Mouse (Mus musculus) splenic B cell, adult 2 months (primary cell): ENCODE measurements around the gene Fn3krp.
A peak's percentile ranks its signal among the peaks of the same experiment; 100 is the strongest.

ENCODE experiments used
- DNase-seq: peaks from one replicate; pipeline ENCODE4 v3.0.0-alpha.2; 2011; ENCODE audit warnings: low read depth, low spot score
- H3K27me3 ChIP-seq: 2 replicates; pipeline ENCODE4 v1.6.1; 2012; ENCODE audit warnings: mild to moderate bottlenecking, low read length, moderate library complexity, mixed read lengths; ENCODE audit not compliant: control insufficient read depth, poor library complexity, insufficient read depth, severe bottlenecking
- H3K36me3 ChIP-seq: 2 replicates; pipeline ENCODE4 v1.6.1; 2012; ENCODE audit warnings: mild to moderate bottlenecking, low read length, moderate library complexity, mixed read lengths; ENCODE audit not compliant: control insufficient read depth, poor library complexity, insufficient read depth, severe bottlenecking

The Fn3krp gene

GRCm38 (mm10) chr11:121421553-121422173, 462 bp downstream of the Fn3krp start:
- Histone ChIP-seq H3K36me3 (no peaks in the 10 kb centered on the region), H3K27me3 (no peaks in the 10 kb centered on the region; the same call in 1 of the 2 replicates)
- DNase-seq = no peak

DNA sequence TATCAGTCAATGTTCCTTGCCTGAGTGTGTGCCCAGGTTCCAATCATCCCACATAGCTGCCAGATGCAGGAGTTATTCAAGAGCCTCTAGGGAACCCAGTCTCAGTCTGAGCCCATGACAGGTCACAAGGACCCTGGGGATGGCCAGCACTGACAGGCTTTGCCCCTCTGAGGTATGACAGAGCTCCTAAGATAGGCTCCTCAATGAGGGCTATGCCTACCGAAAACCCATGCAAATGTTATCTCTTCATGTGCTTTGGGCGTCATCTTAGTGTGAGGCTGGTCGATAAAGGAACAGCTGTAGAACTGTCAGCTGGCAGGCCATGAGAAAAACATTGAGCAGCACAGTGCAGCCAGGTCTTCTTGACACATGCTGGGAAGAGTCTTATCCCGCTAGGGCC, 12.2 kb downstream of the Fn3krp start:
- H3K27me3 ChIP-seq = no peaks in the 10 kb centered on the region
- no peak for DNase-seq
- no peaks in the 10 kb centered on the region for H3K36me3 ChIP-seq

DNA sequence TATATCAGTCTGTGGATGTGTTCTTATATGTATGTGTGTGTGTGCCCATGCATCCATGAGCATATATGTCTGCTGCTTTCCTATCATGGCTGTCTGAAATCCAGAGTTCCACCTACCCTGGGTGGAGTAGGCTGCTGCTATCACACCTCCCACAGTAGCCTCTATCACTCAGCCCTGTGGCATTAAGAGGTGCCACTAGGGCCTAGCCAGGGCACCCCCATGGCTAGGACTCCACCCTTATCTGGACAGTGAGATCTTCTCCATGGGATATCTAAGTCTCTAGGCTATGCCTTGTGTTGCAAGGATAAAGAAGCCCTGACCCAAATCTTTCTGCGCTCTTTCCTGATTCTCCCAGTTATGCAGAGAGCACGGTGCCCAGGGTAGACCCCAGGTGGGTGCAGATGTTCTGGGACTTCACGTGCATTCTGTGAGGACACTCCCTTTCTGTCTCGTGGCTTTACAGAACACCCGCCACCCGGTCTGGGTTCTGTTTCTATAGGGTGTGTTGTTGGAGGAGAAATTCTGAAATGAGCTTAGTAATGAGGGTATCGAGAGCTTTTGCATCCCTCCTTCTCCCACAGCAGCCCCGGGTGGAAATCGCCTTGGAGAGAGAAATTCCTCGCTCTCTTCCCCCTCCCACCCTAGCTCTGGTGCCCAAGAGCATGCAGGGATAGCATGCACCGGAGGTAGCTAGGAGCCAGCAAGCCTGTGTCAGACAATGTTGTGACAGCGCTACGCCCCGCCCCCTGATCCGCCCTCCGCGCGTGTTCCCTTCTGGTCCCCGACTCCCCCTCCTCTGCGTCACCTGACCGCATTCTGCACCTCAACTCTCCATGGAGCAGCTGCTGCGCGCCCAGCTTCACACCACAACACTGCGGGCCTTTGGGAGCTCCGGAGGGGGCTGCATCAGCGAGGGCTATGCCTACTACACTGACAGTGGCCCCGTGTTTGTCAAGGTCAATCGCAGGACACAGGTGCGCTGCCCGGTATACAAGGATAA, 13.3 kb downstream of the Fn3krp start, which contains the start of gene Fn3k:
Fn3k (plus strand) TSS at position 758 of the 1,000 bp plus-strand sequence.
- peak; percentile 77 for DNase-seq
- no peaks in the 10 kb centered on the region for H3K27me3 ChIP-seq
- H3K36me3 ChIP-seq = no peaks in the 10 kb centered on the region

GRCm38 (mm10) chr11:121437236-121437635, 16.0 kb downstream of the Fn3krp start:
- no peak for DNase-seq
- H3K27me3 ChIP-seq = no peaks in the 10 kb centered on the region

GRCm38 (mm10) chr11:121439686-121440292, 18.6 kb downstream of the Fn3krp start:
- DNase-seq = no peak
- Histone ChIP-seq H3K36me3 (no peaks in the 10 kb centered on the region), H3K27me3 (no peaks in the 10 kb centered on the region)

More at GRCm38 (mm10) chr11:121437236-121437635, 16.0 kb downstream of the Fn3krp start:
- H3K36me3 ChIP-seq = no peaks in the 10 kb centered on the region

DNA sequence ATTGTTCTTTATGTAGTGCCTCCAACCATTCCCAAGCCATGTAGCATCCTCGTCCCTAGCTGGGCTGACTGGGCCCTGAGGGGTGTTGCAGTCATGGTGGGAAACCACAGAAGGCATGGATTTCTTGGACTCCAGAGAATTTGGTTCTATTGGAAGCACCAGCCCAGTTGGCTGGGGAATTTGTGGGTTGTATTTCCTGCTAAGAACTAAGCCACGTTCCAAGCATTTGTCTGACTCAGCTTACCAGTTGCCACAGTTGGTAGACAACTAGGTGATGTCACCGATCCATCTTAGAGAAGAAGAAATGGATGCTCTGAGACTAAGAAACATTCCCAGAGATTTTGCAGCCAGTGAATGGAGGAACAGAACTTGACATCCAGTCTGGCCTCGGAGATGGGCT, 20.5 kb downstream of the Fn3krp start:
- DNase-seq = no peak

GRCm38 (mm10) chr11:121442076-121442475, 20.9 kb downstream of the Fn3krp start:
- no peaks in the 10 kb centered on the region; the same call in 1 of the 2 replicates for H3K27me3 ChIP-seq
- DNase-seq = no peak
- H3K36me3 ChIP-seq = no peaks in the 10 kb centered on the region

More for the DNA sequence above, 20.5 kb downstream of the Fn3krp start:
- Histone ChIP-seq H3K27me3 (no peaks in the 10 kb centered on the region; the same call in 1 of the 2 replicates), H3K36me3 (no peaks in the 10 kb centered on the region)

DNA sequence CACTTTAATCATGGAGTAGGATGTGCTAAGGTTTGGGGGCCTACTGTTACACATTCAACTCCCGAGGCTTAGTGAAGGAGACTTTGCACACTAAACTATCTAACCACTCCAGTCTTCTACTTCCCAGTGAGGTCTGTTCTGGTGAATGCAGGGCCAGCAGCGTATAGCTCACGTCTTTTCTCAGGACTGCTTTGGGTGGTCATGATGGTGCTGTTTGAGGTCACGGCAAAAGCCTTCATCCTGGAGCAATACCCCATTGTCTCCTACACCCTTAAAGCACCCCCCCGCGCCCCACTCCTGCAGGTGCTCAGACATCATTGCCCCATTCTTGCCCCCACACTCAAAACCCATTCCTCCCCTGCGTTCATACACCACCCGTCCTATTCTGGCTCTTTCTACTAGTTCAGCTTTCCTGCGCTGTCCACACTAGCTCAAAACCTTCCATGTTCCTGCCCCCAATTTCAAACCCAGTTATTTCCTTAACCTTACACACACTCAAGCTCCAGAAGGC, 30.1 kb downstream of the Fn3krp start:
- H3K27me3 ChIP-seq = no peaks in the 10 kb centered on the region; the same call in 1 of the 2 replicates
- H3K36me3 ChIP-seq = 0 out of 2 replicates have a peak, but pooled peaks cover 3% of the 10 kb centered on the region
- DNase-seq = no peak

DNA sequence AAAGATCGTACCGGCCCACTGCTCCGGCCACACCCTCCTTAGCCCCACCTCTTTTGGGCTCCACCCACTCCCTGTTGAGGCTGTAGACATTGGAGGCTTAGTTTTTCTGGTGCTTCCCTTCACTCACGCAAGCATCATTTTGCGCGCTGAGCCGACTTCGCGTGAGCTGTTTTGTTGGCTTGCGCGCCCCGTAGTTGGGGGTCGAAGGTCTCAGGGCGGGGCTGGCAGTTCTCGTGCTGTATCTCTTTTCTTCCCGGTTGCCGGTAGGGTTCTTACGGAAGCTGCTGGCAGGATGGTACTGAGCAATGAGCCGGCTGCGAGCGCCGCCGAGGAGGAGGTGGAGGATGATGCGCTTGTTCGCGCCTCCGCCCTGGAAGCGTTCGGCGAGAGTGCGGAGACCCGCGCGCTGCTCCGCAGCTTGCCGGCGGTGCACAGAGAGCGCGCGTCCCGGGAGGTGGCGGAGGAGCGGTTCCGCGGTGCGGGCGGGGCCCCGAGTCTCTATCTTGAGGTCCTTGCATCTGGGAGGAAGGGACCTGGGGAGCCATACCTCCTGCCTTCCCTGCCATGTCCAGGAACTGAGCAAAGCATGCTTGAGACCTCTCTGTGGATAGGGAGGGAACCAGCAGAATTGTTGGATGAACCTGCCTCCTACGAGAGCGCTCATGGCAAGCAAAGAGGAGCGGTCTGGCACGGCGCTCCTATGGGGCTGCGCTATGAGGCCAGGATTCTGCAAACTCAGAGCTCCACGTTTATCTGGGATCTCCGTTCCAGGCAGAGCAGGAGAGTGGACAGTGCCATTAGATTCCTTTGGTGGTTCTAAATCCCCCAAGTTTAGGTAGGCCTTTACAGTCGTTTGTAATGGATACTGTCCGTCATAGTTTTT, 30.8 kb downstream of the Fn3krp start, which contains the start of gene Tbcd:
Tbcd (plus strand) TSS at position 197 of the 883 bp plus-strand sequence.
- H3K27me3 ChIP-seq = no peaks in the 10 kb centered on the region
- DNase-seq = peak; percentile 91

GRCm38 (mm10) chr11:121457874-121458273, 36.7 kb downstream of the Fn3krp start:
- H3K36me3 ChIP-seq = peaks cover 4% of the 10 kb centered on the region; the same call in 1 of the 2 replicates
- no peaks in the 10 kb centered on the region for H3K27me3 ChIP-seq
- peak; percentile 13 for DNase-seq

More for the DNA sequence above, 30.8 kb downstream of the Fn3krp start, which contains the start of gene Tbcd:
- H3K36me3 ChIP-seq = 0 out of 2 replicates have a peak, but pooled peaks cover 4% of the 10 kb centered on the region

GRCm38 (mm10) chr11:121467408-121467807, 46.2 kb downstream of the Fn3krp start:
- Histone ChIP-seq H3K36me3 (peaks cover 8% of the 10 kb centered on the region), H3K27me3 (no peaks in the 10 kb centered on the region)
- DNase-seq = no peak

- Histone ChIP-seq H3K27me3 (no peaks in the 10 kb centered on the region), H3K36me3 (peaks cover 3% of the 10 kb centered on the region; the same call in 1 of the 2 replicates)
- DNase-seq = no peak
Observed at GRCm38 (mm10) chr11:121474831-121475230, 53.6 kb downstream of the Fn3krp start.

GRCm38 (mm10) chr11:121475699-121476415, 54.7 kb downstream of the Fn3krp start:
- DNase-seq = peak; percentile 79
- Histone ChIP-seq H3K27me3 (no peaks in the 10 kb centered on the region), H3K36me3 (peaks cover 3% of the 10 kb centered on the region; the same call in 1 of the 2 replicates)
